Mouse (Mus musculus) kidney, embryonic 16.5 days (tissue): ENCODE results near the gene Acot3. TPM values are rescaled to one million over a fixed set of nuclear protein-coding genes. Genes with fewer than 3 reads are reported as not detected.
"Not testable (repeated sequence)": the region's sequence is repeated elsewhere in the genome, so short reads cannot be mapped to it uniquely, and the experiment has no call there.

ENCODE experiments used
- ATAC-seq: fragments of 200-750 bp; cut with Nextera tagmentation; 2 replicates; pipeline ENCODE4 v1.8.0; 2017; ENCODE audit warnings: moderate TSS enrichment; ENCODE audit not compliant: low FRiP score, low TSS enrichment
- H3K27ac ChIP-seq: fragments of 300-500 bp; sonication (generic); 2 replicates; pipeline ENCODE4 v1.5.1; 2014; ENCODE audit warnings: low read length
- H3K27me3 ChIP-seq: fragments of 300-500 bp; sonication (generic); 2 replicates; pipeline ENCODE4 v1.6.1; 2014; ENCODE audit warnings: low read length, control low read depth, mixed read lengths; ENCODE audit not compliant: insufficient read depth
- H3K36me3 ChIP-seq: fragments of 300-500 bp; sonication (generic); 2 replicates; pipeline ENCODE4 v1.6.1; 2014; ENCODE audit warnings: low read length, control low read depth, mixed read lengths; ENCODE audit not compliant: insufficient read depth
- H3K4me1 ChIP-seq: fragments of 300-500 bp; sonication (generic); 2 replicates; pipeline ENCODE4 v1.6.1; 2014; ENCODE audit warnings: low read length, control low read depth, mixed read lengths; ENCODE audit not compliant: insufficient read depth
- H3K4me2 ChIP-seq: fragments of 300-500 bp; sonication (generic); replicated peaks from 2 replicates; pipeline ENCODE4 v1.6.1; 2014; ENCODE audit warnings: low read depth, low read length
- H3K4me3 ChIP-seq: fragments of 300-500 bp; sonication (generic); 2 replicates; pipeline ENCODE4 v1.5.1; 2014; ENCODE audit warnings: mild to moderate bottlenecking, low read length
- H3K9ac ChIP-seq: fragments of 300-500 bp; sonication (generic); replicated peaks from 2 replicates; pipeline ENCODE4 v1.6.1; 2014; ENCODE audit warnings: low read length
- H3K9me3 ChIP-seq: fragments of 300-500 bp; sonication (generic); 2 replicates; pipeline ENCODE4 v1.6.1; 2016; ENCODE audit warnings: low read length, control low read depth
- WGBS: fragments of 180-500 bp; shearing (Covaris S2); extraction: QIAGEN DNeasy Blood & Tissue Kit; methylation state at CpG from one replicate; pipeline ENCODE4 v1.1.7; 2014; 5-methylcytosine and 5-hydroxymethylcytosine counted together
- polyA plus RNA-seq: library from polyadenylated mRNA; unstranded; fragments of >200 nt; fragmentation: Nextera tagmentation; extraction: Ambion mirVana; gene quantifications from 2 replicates; pipeline ENCODE4 v1.2.1, GENCODE M21; 2015

The Acot3 gene
- polyA plus RNA-seq, 1 experiment from 2014 or later, result 2.6 TPM

- H3K9me3 ChIP-seq, H3K27ac ChIP-seq, H3K27me3 ChIP-seq, H3K36me3 ChIP-seq, H3K4me1 ChIP-seq: not testable (repeated sequence)
- H3K4me3 ChIP-seq, result peak within 1 kb of the TSS; percentile 50
- WGBS, result 2% methylated on average over 31 of the region's 32 CpGs
- H3K9ac ChIP-seq, result peak within 1 kb of the TSS; percentile 70
- peak within 1 kb of the TSS; percentile 75 for H3K4me2 ChIP-seq
- ATAC-seq, result peak; percentile 69
Measured at GRCm38 (mm10) chr12:84038241-84038640, 13.7 kb upstream of the Acot3 start, which contains the start of gene Acot4. TSS of gene Acot4 (plus strand) at chr12:84038379.

DNA sequence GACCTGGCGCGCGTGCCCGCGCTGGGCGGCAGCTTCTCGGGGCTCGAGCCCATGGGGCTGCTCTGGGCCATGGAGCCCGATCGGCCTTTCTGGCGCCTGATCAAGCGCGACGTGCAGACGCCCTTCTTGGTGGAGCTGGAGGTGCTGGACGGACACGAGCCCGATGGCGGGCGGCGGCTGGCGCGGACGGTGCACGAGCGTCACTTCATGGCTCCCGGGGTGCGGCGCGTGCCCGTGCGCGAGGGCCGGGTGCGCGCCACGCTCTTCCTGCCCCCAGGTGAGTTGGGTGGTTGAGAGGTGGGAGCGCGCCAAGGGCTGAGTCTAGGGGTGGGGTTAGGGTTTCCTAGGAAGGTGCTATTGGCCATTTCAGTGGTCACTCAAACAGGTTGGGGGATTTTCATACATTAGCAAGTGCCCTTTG, 13.2 kb upstream of the Acot3 start, which contains the start of gene Gm49366:
Gene Gm49366 (plus strand): TSS at position 245 of the 421 bp plus-strand sequence.
- 1% methylated on average over 36 of the region's 39 CpGs for WGBS
- Histone ChIP-seq H3K9ac (peak within 1 kb of the TSS; percentile 70), H3K4me3 (peak within 1 kb of the TSS; percentile 50), H3K4me2 (peak within 1 kb of the TSS; percentile 75)
- not testable (repeated sequence) for H3K27me3 ChIP-seq, H3K9me3 ChIP-seq, H3K4me1 ChIP-seq, H3K27ac ChIP-seq, H3K36me3 ChIP-seq
- ATAC-seq, result peak; percentile 78

- 70% methylated on average over 5 of the region's 5 CpGs for WGBS
- no peaks in the 10 kb centered on the region for H3K27me3 ChIP-seq
- no peak overlapping the region for H3K4me2 ChIP-seq
- peak; percentile 70 for ATAC-seq
- 0 out of 2 replicates have a peak, but pooled peaks cover 3% of the 10 kb centered on the region for H3K36me3 ChIP-seq
- H3K4me1 ChIP-seq, result no peaks in the 10 kb centered on the region
- peak overlapping the region; percentile 72; the same call in 1 of the 2 replicates for H3K27ac ChIP-seq
- no peak overlapping the region for H3K4me3 ChIP-seq
- no peak overlapping the region for H3K9ac ChIP-seq
- H3K9me3 ChIP-seq, result peaks cover 8% of the 10 kb centered on the region
Measured at GRCm38 (mm10) chr12:84042248-84042647, 9.7 kb upstream of the Acot3 start.

GRCm38 (mm10) chr12:84044045-84044444, 7.9 kb upstream of the Acot3 start:
- no peak overlapping the region for H3K4me2 ChIP-seq
- no peak overlapping the region for H3K4me3 ChIP-seq
- no peak overlapping the region for H3K9ac ChIP-seq
- 0 out of 2 replicates have a peak, but pooled peaks cover 3% of the 10 kb centered on the region for H3K36me3 ChIP-seq
- H3K9me3 ChIP-seq, result peaks cover 13% of the 10 kb centered on the region
- H3K27me3 ChIP-seq, result no peaks in the 10 kb centered on the region
- 62% methylated on average over 2 of the region's 2 CpGs for WGBS
- no peaks in the 10 kb centered on the region for H3K4me1 ChIP-seq
- no peak for ATAC-seq
- no peak overlapping the region for H3K27ac ChIP-seq

DNA sequence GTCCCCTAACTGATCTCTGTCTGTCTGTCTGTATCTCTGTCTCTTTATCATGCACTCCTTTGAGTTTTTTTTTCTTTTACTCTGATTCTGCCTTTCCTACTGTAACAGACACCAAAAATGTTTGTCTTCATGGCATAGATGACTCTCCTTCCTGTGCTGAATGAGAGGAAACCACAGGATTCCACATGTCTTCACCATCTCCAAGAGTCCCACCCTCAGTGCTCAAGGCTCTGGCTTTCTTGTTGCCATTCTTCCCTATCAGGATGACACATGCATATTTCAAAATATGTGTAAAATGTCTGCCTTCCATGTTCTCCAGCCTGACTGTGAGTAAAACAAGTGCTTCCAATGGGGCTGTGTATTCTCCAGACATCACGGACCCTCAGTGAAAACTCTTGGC, 5.0 kb upstream of the Acot3 start:
- H3K4me1 ChIP-seq, result no peaks in the 10 kb centered on the region

DNA sequence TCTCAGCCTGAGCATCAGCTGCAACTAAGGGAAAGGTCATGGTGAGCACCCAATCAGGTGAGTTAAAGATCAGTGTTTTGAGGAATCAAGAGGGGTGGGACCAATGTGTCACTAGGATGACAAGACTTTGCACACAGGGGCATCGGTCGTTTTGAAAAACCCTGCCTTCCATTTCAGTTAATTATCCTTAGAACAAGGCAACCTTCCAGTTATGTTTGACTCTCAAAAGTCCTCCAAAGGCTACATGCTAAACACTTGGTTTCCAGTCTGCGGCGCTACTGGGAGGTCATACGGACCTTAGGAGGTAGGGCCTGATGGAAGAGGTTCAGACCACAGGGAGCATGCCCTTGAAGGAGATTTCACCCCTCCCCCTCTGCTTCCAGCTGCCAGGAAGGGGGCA, 1.2 kb upstream of the Acot3 start:
- H3K4me3 ChIP-seq, H3K27ac ChIP-seq, ATAC-seq, H3K9ac ChIP-seq, H3K36me3 ChIP-seq, H3K4me1 ChIP-seq, H3K9me3 ChIP-seq, H3K4me2 ChIP-seq: not testable (repeated sequence)
- WGBS, result 80% methylated on average over 5 of the region's 5 CpGs
- peaks cover 11% of the 10 kb centered on the region for H3K27me3 ChIP-seq

More for the DNA sequence above, 5.0 kb upstream of the Acot3 start:
- Histone ChIP-seq H3K27ac (no peak overlapping the region), H3K36me3 (no peaks in the 10 kb centered on the region), H3K9me3 (peaks cover 5% of the 10 kb centered on the region; the same call in 1 of the 2 replicates), H3K4me3 (no peak overlapping the region), H3K27me3 (no peaks in the 10 kb centered on the region; the same call in 1 of the 2 replicates), H3K9ac (no peak overlapping the region), H3K4me2 (no peak overlapping the region)
- ATAC-seq, result no peak
- 89% methylated on average over 1 of the region's 1 CpGs for WGBS

- Histone ChIP-seq H3K36me3 (no peaks in the 10 kb centered on the region), H3K27ac (no peak overlapping the region), H3K4me1 (peaks cover 4% of the 10 kb centered on the region; the same call in 1 of the 2 replicates), H3K9ac (no peak overlapping the region), H3K9me3 (peaks cover 5% of the 10 kb centered on the region; the same call in 1 of the 2 replicates), H3K4me3 (no peak overlapping the region), H3K4me2 (0 out of 2 replicates have a peak overlapping the region, but pooled peaks have one; percentile 5), H3K27me3 (peaks cover 11% of the 10 kb centered on the region)
- 87% methylated on average over 7 of the region's 7 CpGs for WGBS
- ATAC-seq, result no peak
Measured at GRCm38 (mm10) chr12:84052609-84053008, 665 bp downstream of the Acot3 start.

DNA sequence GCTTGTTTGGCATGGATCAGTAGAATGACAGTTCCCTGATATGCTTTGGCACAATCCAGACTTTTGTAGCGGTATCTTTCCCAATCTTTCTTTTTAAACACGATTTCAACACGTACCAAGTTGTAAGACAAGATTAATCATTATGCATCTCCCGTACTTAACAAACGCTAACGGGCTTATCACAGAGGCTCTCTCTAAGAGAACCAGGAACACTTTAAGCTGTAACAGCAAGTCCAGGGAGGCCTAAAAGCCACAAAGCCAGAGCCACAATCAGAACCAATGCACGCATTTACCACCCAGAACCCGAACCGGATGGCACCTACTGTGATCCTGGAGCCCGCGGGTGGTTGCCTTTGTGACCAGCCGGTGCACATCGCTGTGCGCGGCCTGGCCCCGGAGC, 1.2 kb downstream of the Acot3 start:
- Histone ChIP-seq H3K9ac (peak overlapping the region; percentile 59), H3K4me3 (peak overlapping the region; percentile 50), H3K36me3 (no peaks in the 10 kb centered on the region), H3K27ac (no peak overlapping the region), H3K4me2 (peak overlapping the region; percentile 78), H3K27me3 (peaks cover 11% of the 10 kb centered on the region), H3K4me1 (peaks cover 4% of the 10 kb centered on the region; the same call in 1 of the 2 replicates), H3K9me3 (peaks cover 4% of the 10 kb centered on the region; the same call in 1 of the 2 replicates)
- no peak for ATAC-seq
- whole genome bisulfite sequencing, result 12% methylated on average over 16 of the region's 16 CpGs

DNA sequence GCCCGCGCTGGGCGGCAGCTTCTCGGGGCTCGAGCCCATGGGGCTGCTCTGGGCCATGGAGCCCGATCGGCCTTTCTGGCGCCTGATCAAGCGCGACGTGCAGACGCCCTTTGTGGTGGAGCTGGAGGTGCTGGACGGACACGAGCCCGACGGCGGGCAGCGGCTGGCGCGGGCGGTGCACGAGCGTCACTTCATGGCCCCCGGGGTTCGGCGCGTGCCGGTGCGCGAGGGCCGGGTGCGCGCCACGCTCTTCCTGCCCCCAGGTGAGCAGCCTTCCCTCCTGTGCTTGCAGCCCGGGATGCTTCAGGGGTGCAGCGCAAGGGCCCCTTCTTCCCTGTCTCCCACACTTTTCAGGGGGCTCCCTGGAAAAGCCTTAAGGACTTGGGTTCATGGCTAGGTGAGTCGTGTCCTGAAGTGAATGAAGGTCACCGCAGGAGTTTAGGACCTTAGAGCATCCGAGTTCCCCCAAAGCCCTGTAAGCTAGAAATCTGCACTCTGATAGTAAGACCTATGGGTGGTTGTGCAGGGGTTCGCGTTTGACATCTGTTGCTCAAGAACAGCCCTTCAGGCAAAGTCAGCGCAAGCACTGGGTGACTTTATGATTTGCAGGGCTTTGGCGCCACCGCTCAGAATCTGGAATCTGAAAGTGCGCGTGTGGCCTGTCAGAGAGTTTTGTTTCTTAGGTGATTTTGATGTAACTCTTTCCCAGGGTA, 1.9 kb downstream of the Acot3 start:
- Histone ChIP-seq H3K4me1 (peaks cover 4% of the 10 kb centered on the region; the same call in 1 of the 2 replicates), H3K27me3 (peaks cover 11% of the 10 kb centered on the region), H3K36me3 (no peaks in the 10 kb centered on the region), H3K9me3 (no peaks in the 10 kb centered on the region), H3K4me3 (peak overlapping the region; percentile 50), H3K4me2 (peak overlapping the region; percentile 78), H3K27ac (no peak overlapping the region), H3K9ac (peak overlapping the region; percentile 59)
- peak; percentile 54 for ATAC-seq
- WGBS, result 4% methylated on average over 33 of the region's 46 CpGs

DNA sequence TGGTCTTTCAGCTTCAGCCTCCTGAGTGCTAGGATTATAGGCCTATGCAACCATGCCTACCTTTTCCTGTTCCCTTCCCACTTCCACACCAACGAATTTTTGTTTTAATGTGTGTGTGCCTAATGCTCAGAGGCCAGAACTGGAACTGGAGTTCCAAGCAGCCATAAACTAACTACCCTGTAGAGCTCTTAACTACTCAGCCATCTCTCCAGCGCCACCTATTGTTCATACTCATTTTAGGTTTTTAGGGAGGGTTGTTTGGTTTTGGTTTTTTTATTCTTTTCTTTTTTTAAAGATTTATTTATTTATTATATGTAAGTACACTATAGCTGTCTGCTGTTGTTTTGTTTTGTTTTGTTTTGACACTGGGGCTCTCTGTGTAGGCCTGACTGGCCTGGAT, 9.0 kb downstream of the Acot3 start:
- ATAC-seq, result no peak
- Histone ChIP-seq H3K27ac (no peak overlapping the region), H3K27me3 (no peaks in the 10 kb centered on the region), H3K4me2 (no peak overlapping the region), H3K4me1 (no peaks in the 10 kb centered on the region), H3K9ac (no peak overlapping the region), H3K9me3 (peaks cover 3% of the 10 kb centered on the region; the same call in 1 of the 2 replicates), H3K36me3 (no peaks in the 10 kb centered on the region), H3K4me3 (no peak overlapping the region)
- 32% methylated on average over 2 of the region's 2 CpGs for WGBS
